Mouse (Mus musculus) layer of hippocampus, postnatal 25 days (tissue): ENCODE data around the gene Zfp346. TPM values are rescaled to one million over a fixed set of nuclear protein-coding genes. Genes with fewer than 3 reads are reported as not detected.
"Not testable (repeated sequence)": the region's sequence is repeated elsewhere in the genome, so short reads cannot be mapped to it uniquely, and the experiment has no call there.

Source experiments
- DNase-seq, 2 experiments: peaks; one replicate each; pipeline ENCODE4 v3.0.0; 2022; ENCODE audit warnings: mixed read lengths in 2 of 2, low spot score in 1 of 2; ENCODE audit errors: extremely low spot score in 1 of 2
- total RNA-seq, 2 experiments: library from RNA; stranded (reverse); gene quantifications; 2 replicates each; pipeline ENCODE4 v1.2.3; 2021

The Zfp346 gene
- total RNA-seq: 10 to 100 TPM; 45.6 to 51.3 TPM

GRCm38 (mm10) chr13:55105045-55105952 is at the start of gene Zfp346:
Gene Zfp346, plus strand, starts transcription at chr13:55105311.
- peak; percentile 83 to 88 for DNase-seq

- DNase-seq: peak in 1 of 2 experiments; percentile 25
These were observed 47.1 kb upstream of the Zfp346 start for GRCm38 (mm10) chr13:55058042-55058441.

- no peak for DNase-seq
These were observed 41.8 kb upstream of the Zfp346 start for GRCm38 (mm10) chr13:55063276-55063675.

- no peak for DNase-seq
These were observed 35.4 kb upstream of the Zfp346 start for GRCm38 (mm10) chr13:55069719-55070118.

- DNase-seq: no peak
These were observed 33.8 kb upstream of the Zfp346 start for GRCm38 (mm10) chr13:55071322-55071721.

- no peak for DNase-seq
These were observed 29.5 kb upstream of the Zfp346 start for GRCm38 (mm10) chr13:55075597-55075996.

GRCm38 (mm10) chr13:55092588-55092987 is 12.5 kb upstream of the Zfp346 start:
- no peak for DNase-seq

- not testable (repeated sequence) for DNase-seq
These were observed 7.3 kb upstream of the Zfp346 start for GRCm38 (mm10) chr13:55097841-55098240.

- DNase-seq: no peak
These were observed 5.9 kb upstream of the Zfp346 start for GRCm38 (mm10) chr13:55099066-55099725.

- peak; percentile 72 to 74 for DNase-seq
These were observed 5.2 kb upstream of the Zfp346 start, which contains the start of gene Uimc1 for GRCm38 (mm10) chr13:55099726-55100478. Gene Uimc1, minus strand, starts transcription at chr13:55100300.

GRCm38 (mm10) chr13:55101627-55102026 is 3.5 kb upstream of the Zfp346 start:
- DNase-seq: no peak

- DNase-seq: no peak
These were observed 2.7 kb upstream of the Zfp346 start for GRCm38 (mm10) chr13:55102366-55102765.

GRCm38 (mm10) chr13:55103351-55103750 is 1.8 kb upstream of the Zfp346 start:
- no peak for DNase-seq

GRCm38 (mm10) chr13:55105953-55106691 is 1.0 kb downstream of the Zfp346 start:
- no peak for DNase-seq

GRCm38 (mm10) chr13:55107116-55107515 is 2.0 kb downstream of the Zfp346 start:
- DNase-seq: no peak

- DNase-seq: no peak
These were observed 2.6 kb downstream of the Zfp346 start for GRCm38 (mm10) chr13:55107694-55108093.

- DNase-seq: no peak
These were observed 9.3 kb downstream of the Zfp346 start for GRCm38 (mm10) chr13:55114375-55114774.

- DNase-seq: no peak
These were observed 19.8 kb downstream of the Zfp346 start for GRCm38 (mm10) chr13:55124903-55125302.

- DNase-seq: no peak
These were observed 28.3 kb downstream of the Zfp346 start, which contains the start of gene Gm17617 for GRCm38 (mm10) chr13:55133448-55133847. Gene Gm17617, minus strand, starts transcription at chr13:55133548.

- no peak for DNase-seq
These were observed 30.3 kb downstream of the Zfp346 start for GRCm38 (mm10) chr13:55135382-55135781.
